Mouse (Mus musculus) frontal cortex, adult 2 months (tissue): ENCODE measurements at regions not wholly inside any gene's neighbourhood (a gene's known extent, or its start where the extent isn't known, plus 50 kb on each side); places are given as distances from the start of the nearest gene placed in this dataset.

Experiments
- DNase-seq, 2 experiments: peaks; one replicate each; pipeline ENCODE4 v3.0.0; 2022; ENCODE audit warnings: low spot score in 1 of 2; ENCODE audit errors: extremely low spot score in 1 of 2

GRCm38 (mm10) chr8:93688845-93689244, 120.9 kb upstream of the Gnao1 start:
- no peak for DNase-seq

DNA sequence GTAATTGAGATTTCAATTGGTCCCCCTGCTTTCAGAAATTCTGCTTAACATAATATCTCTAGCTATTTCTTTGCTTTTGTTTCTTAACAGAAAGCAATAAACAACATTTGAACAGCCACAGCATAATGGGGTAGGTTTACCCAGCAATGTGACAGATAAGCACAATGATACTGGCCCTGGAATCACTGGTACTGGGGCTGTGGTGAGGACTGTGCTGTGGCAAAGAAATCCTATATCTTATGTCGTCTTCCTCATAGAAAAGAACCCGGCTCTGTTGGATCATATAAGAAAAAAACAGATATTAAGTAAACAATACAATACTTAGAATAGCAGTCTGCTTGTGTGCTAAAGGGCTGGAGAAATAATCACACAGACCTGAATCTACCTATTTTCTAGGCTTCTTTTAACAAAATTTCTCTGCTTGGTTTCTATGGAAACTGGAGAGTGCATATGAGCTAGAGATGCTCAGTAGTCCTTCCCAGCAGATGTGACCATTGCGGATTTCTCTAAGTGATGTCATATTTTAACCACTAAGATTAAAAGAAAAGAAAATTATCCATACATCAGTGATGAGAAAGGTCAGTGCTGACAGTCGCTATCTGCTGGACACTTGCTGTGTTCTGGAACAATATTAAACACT, 119.8 kb upstream of the Gnao1 start:
- DNase-seq, result peak in 1 of 2 experiments; percentile 33

GRCm38 (mm10) chr8:93691375-93691774, 118.4 kb upstream of the Gnao1 start:
- peak in 1 of 2 experiments; percentile 14 for DNase-seq

DNA sequence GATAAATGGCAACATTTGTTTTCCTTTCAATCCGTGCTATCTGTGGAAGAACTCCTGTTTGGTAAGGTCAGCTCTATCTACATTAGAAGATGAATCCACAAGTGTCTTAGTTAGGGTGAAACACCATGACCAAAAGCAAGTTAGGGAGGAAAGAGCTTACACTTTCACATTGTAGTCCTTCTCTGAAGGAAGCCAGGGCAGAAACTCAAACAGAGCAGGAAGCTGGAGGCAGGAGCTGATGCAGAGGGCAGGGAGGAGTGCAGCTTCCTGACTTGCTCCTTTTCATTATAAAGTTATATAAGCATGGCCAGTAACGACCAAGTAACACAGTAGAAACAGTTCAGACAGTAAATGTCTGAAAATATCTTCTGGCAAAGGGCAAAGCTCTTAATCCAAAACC, 117.9 kb upstream of the Gnao1 start:
- no peak for DNase-seq

DNA sequence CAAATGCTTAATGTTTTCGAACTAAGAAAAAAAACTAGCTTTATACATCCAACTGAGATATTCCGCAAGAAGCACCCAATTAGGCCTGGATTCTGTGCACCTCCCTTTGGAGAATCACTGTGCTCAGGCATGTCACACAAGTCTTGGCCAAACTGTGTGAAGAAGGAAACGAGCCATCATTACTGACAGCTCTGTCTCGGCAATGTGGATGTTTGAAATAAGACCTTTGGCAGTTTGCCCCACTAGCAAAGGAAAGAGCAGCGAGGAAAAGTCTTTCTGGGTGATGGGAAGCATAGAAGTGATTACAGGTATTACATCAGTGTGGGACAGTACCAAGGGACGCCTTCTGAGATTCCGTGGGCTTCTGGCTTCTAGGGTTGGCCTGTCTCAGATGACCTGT, 112.6 kb upstream of the Gnao1 start:
- no peak for DNase-seq

- no peak for DNase-seq
Observed at GRCm38 (mm10) chr8:93698508-93698907, 111.3 kb upstream of the Gnao1 start.

DNA sequence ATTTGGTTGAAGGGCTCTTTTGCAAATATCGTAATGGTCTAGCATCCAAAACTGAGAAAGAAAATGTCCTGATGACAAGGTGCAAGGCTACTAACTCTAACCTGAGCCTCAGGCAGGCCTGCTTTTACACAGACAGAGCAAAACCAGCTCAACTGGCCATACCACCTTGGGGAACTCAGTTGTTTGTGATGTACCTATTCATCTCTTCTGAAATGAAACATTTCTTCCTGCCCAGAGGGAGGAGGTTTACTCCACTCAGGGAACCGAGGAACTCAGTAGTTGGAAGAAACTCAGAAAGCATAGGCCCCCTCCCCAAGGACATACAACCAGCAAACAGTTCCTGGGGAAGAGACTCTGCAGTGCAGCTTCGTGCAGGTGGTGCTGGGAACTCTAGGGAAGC, 108.4 kb upstream of the Gnao1 start:
- no peak for DNase-seq

DNA sequence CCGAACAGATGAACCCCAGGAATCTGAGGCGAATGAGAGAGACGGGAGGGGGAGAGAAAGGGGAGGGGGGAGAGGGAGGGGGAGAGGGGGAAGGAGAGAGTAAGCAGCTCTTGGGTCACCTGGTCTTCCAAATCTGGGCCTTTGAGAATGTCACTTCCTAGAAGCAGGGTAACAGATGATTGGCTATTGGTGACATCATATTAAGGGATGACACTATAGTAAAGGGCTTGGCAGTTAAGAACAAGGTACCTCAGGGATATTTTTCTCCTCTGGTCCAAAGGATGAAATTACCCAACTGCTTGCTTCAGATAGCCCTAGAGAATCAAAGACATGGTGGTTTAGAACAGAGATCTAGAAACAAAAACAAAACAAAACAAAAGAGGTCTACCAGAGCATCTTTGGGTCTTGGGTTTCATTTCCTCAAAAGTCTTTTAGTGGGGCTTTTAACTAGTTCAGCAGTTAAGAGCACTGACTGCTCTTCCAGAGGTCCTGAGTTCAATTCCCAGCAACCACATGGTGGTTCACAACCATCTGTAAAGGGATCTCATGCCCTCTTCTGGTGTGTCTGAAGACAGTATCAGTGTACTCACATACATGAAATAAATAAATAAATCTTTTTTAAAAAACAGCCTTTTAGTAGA, 97.6 kb upstream of the Gnao1 start:
- no peak for DNase-seq

DNA sequence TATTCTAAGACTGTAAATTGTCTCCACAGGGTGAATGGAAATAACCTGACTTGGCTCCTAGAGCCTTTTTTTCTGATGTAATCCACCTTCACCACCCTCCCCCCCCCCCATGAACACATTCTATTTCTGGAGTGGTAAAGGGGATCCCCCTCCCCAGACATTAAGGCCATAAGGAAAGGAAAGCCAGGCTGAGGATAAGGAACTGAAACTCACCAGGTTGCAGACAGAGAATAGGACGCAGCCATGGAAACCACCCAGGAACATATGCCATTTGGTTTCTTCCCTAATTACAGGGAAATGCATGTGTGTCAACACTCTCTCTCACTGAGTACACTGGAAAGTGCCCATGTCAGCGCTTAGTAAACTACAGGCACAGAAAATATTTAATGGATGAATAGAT, 96.5 kb upstream of the Gnao1 start:
- no peak for DNase-seq

GRCm38 (mm10) chr8:93724896-93725489, 84.8 kb upstream of the Gnao1 start:
- peak in 1 of 2 experiments; percentile 5 for DNase-seq

DNA sequence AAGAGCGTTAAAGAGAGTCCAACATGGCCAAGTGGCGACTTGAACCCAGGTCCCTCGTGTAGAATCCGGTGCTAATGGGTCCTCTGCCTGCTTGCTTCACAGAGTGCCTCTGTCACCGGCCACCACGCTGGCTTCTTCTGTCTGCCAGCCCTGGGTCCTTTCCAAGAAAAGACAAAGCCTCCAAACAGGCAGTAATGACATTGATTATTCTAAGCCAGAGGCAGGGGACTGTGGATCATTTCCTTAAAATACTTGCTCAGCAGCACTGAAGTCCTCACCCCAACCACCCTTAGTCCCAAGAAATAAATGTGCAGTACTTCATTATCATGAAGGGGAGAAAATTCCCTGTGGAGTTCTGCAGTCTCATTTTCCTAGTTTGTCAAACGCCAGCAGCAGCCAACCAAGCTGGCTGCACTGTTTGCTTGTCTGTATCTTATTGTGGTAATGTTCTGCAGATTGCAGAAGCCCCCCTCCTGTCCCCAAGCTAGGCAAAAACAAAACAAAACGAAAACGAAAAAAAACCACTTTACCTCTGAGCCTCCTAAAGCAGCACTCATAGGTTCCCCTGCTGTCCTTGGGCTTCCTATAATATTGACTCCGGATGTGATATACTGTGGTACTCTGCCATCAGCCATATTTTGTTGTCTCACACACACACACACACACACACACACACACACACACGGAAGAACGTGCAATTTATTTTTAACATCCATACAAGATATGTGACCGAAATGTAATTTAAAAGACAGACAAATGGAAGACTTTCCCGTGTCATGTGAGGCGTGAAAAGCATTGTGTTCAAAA, 80.4 kb upstream of the Gnao1 start:
- DNase-seq, result peak; percentile 22 to 63

GRCm38 (mm10) chr8:93730738-93731700, 78.7 kb upstream of the Gnao1 start:
- DNase-seq, result peak in 1 of 2 experiments; percentile 20

- DNase-seq, result no peak
Observed at GRCm38 (mm10) chr8:93734818-93735217, 74.9 kb upstream of the Gnao1 start.

GRCm38 (mm10) chr8:93740281-93740680, 69.5 kb upstream of the Gnao1 start:
- DNase-seq, result no peak

GRCm38 (mm10) chr8:93748720-93749119, 61.0 kb upstream of the Gnao1 start:
- no peak for DNase-seq

- DNase-seq, result no peak
Observed at GRCm38 (mm10) chr8:93750921-93751320, 58.8 kb upstream of the Gnao1 start.

GRCm38 (mm10) chr8:93755981-93756380, 53.8 kb upstream of the Gnao1 start:
- no peak for DNase-seq
